Mouse (Mus musculus) liver, embryonic 16.5 days (tissue): ENCODE data around the gene Brd3os. TPM values are rescaled to one million over a fixed set of nuclear protein-coding genes. Genes with fewer than 3 reads are reported as not detected.

Experiments used
- ATAC-seq: fragments of 200-750 bp; cut with Nextera tagmentation; 2 replicates; pipeline ENCODE4 v1.8.0; 2017; ENCODE audit warnings: low read depth, mild to moderate bottlenecking, moderate number of reproducible peaks, moderate library complexity
- H3K27ac ChIP-seq: fragments of 300-500 bp; sonication (generic); 2 replicates; pipeline ENCODE4 v1.5.1; 2014; ENCODE audit warnings: mild to moderate bottlenecking, low read length
- H3K27me3 ChIP-seq: fragments of 300-500 bp; sonication (generic); 2 replicates; pipeline ENCODE4 v1.6.1; 2014; ENCODE audit warnings: low read depth, low read length, mixed read lengths; ENCODE audit not compliant: control insufficient read depth, insufficient read depth
- H3K36me3 ChIP-seq: fragments of 300-500 bp; sonication (generic); 2 replicates; pipeline ENCODE4 v1.6.1; 2014; ENCODE audit warnings: mild to moderate bottlenecking; ENCODE audit not compliant: control insufficient read depth, insufficient read depth
- H3K4me1 ChIP-seq: fragments of 300-500 bp; sonication (generic); 2 replicates; pipeline ENCODE4 v1.6.1; 2014; ENCODE audit warnings: low read depth, low read length, mixed read lengths; ENCODE audit not compliant: control insufficient read depth
- H3K4me2 ChIP-seq: fragments of 300-500 bp; sonication (generic); 2 replicates; pipeline ENCODE4 v1.6.1; 2014; ENCODE audit warnings: low read depth, low read length, mixed read lengths
- H3K4me3 ChIP-seq: fragments of 300-500 bp; sonication (generic); 2 replicates; pipeline ENCODE4 v1.5.1; 2014; ENCODE audit warnings: low read depth, mild to moderate bottlenecking, low read length
- H3K9ac ChIP-seq: fragments of 300-500 bp; sonication (generic); 2 replicates; pipeline ENCODE4 v1.6.1; 2014; ENCODE audit warnings: low read depth, low read length
- H3K9me3 ChIP-seq: fragments of 300-500 bp; sonication (generic); replicated peaks from 2 replicates; pipeline ENCODE4 v1.6.1; 2016; ENCODE audit warnings: low read length; ENCODE audit not compliant: control insufficient read depth
- WGBS: fragments of 180-500 bp; shearing (Covaris S2); extraction: QIAGEN DNeasy Blood & Tissue Kit; methylation state at CpG from one replicate; pipeline ENCODE4 v1.1.7; 2014; ENCODE audit not compliant: insufficient replicate concordance; 5-methylcytosine and 5-hydroxymethylcytosine counted together
- polyA plus RNA-seq: library from polyadenylated mRNA; unstranded; fragments of >200 nt; fragmentation: Nextera tagmentation; extraction: Ambion mirVana; gene quantifications from 2 replicates; pipeline ENCODE4 v1.2.1, GENCODE M21; 2015

Brd3os gene
- polyA plus RNA-seq, 1 experiment from 2014 or later = 0.67 TPM

- WGBS = 54% methylated on average over 5 of the region's 5 CpGs
- Histone ChIP-seq H3K27ac (no peak overlapping the region), H3K27me3 (no peaks in the 10 kb centered on the region), H3K4me2 (no peak overlapping the region), H3K4me1 (peaks cover 29% of the 10 kb centered on the region), H3K9ac (no peak overlapping the region), H3K9me3 (no peaks in the 10 kb centered on the region), H3K4me3 (no peak overlapping the region), H3K36me3 (no peaks in the 10 kb centered on the region)
- ATAC-seq = no peak
These were observed 35.2 kb upstream of the Brd3os start for GRCm38 (mm10) chr2:27406928-27407327.

- no peak overlapping the region for H3K4me3 ChIP-seq
- no peak overlapping the region for H3K27ac ChIP-seq
- H3K9ac ChIP-seq = no peak overlapping the region
- no peak for ATAC-seq
- H3K9me3 ChIP-seq = no peaks in the 10 kb centered on the region
- H3K27me3 ChIP-seq = no peaks in the 10 kb centered on the region
- H3K36me3 ChIP-seq = no peaks in the 10 kb centered on the region
- 50% methylated on average over 3 of the region's 3 CpGs for WGBS
- H3K4me1 ChIP-seq = peaks cover 37% of the 10 kb centered on the region
- H3K4me2 ChIP-seq = no peak overlapping the region
These were observed 33.9 kb upstream of the Brd3os start for GRCm38 (mm10) chr2:27408194-27408593.

- no peaks in the 10 kb centered on the region for H3K36me3 ChIP-seq
- H3K4me3 ChIP-seq = no peak overlapping the region
- no peaks in the 10 kb centered on the region for H3K9me3 ChIP-seq
- no peak overlapping the region for H3K9ac ChIP-seq
- ATAC-seq = peak; percentile 49; the same call in 1 of the 2 replicates
- H3K27me3 ChIP-seq = no peaks in the 10 kb centered on the region
- H3K4me1 ChIP-seq = peaks cover 41% of the 10 kb centered on the region
- peak overlapping the region; percentile 16; the same call in 1 of the 2 replicates for H3K27ac ChIP-seq
- peak overlapping the region; percentile 25 for H3K4me2 ChIP-seq
- WGBS = 52% methylated on average over 6 of the region's 6 CpGs
These were observed 31.5 kb upstream of the Brd3os start for GRCm38 (mm10) chr2:27410518-27411140.

GRCm38 (mm10) chr2:27411688-27412174 is 30.4 kb upstream of the Brd3os start:
- Histone ChIP-seq H3K9ac (no peak overlapping the region), H3K9me3 (no peaks in the 10 kb centered on the region), H3K4me1 (peaks cover 43% of the 10 kb centered on the region), H3K27me3 (no peaks in the 10 kb centered on the region), H3K4me2 (peak overlapping the region; percentile 33), H3K27ac (peak overlapping the region; percentile 73), H3K4me3 (peak overlapping the region; percentile 12; the same call in 1 of the 2 replicates), H3K36me3 (no peaks in the 10 kb centered on the region)
- peak; percentile 82 for ATAC-seq
- 12% methylated on average over 8 of the region's 8 CpGs for WGBS

- H3K4me1 ChIP-seq = peaks cover 47% of the 10 kb centered on the region
- H3K4me2 ChIP-seq = peak overlapping the region; percentile 33; the same call in 1 of the 2 replicates
- no peak overlapping the region for H3K4me3 ChIP-seq
- no peaks in the 10 kb centered on the region for H3K36me3 ChIP-seq
- no peak for ATAC-seq
- peak overlapping the region; percentile 73 for H3K27ac ChIP-seq
- WGBS = 35% methylated on average over 7 of the region's 7 CpGs
- no peak overlapping the region for H3K9ac ChIP-seq
- no peaks in the 10 kb centered on the region for H3K27me3 ChIP-seq
- H3K9me3 ChIP-seq = no peaks in the 10 kb centered on the region
These were observed 29.8 kb upstream of the Brd3os start for GRCm38 (mm10) chr2:27412245-27412800.

DNA sequence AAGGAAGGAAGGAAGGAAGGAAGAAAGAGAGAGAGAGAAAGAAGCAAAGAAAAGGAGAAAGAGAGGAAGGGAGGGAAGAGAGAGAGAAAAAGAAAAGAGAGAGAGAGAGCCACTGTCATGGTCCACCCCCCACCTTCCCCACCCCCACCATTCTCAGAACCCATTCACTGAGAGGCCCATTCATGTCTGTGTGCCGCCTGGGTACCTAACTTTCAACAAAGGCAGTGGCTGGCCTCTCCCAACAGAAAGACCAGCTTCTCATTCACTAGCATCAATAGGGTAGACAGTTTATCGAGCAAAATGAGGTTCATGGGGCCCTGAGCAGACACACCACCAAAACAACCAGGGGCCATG is 28.6 kb upstream of the Brd3os start:
- Histone ChIP-seq H3K4me1 (peaks cover 57% of the 10 kb centered on the region), H3K27ac (no peak overlapping the region), H3K4me3 (no peak overlapping the region), H3K9me3 (no peaks in the 10 kb centered on the region), H3K36me3 (no peaks in the 10 kb centered on the region), H3K27me3 (no peaks in the 10 kb centered on the region), H3K4me2 (no peak overlapping the region), H3K9ac (no peak overlapping the region)
- ATAC-seq = no peak
- WGBS = 50% methylated on average over 2 of the region's 2 CpGs

DNA sequence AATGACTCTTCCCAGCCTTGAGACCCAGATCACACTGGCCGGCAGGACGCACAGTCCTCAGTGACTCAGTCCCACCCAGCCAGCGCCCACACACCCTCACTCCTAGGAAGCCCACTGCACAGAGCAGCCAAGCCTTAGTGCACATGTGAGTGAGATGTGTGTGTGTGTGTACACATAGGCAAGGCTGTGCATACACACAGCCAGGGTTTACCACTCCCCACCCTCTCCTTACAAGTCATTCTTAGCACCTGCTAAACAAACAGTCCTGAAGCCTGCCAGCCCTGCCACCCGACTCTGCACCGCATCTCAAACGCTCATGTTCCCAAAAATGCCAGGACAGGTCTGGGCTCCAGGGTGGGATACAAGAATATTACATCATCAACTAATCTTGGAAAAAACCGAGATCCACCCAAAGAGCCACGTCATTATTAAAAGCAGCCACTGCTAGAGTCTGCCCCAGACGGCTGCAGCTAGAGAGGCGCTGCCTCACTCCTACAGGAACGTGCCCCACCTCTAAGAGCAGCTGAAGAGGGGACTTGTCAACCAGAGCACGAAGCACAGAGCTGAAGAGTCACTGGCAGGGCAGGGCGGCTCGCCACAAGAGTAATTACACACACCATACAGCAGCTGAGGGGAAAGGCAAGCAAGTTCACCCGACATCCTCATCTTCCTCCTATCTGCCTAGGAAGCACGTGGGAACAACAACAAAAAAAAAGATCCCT is 28.0 kb upstream of the Brd3os start:
- no peaks in the 10 kb centered on the region for H3K9me3 ChIP-seq
- peaks cover 60% of the 10 kb centered on the region for H3K4me1 ChIP-seq
- no peak overlapping the region for H3K27ac ChIP-seq
- WGBS = 36% methylated on average over 16 of the region's 16 CpGs
- no peak for ATAC-seq
- no peaks in the 10 kb centered on the region for H3K36me3 ChIP-seq
- H3K4me2 ChIP-seq = no peak overlapping the region
- H3K27me3 ChIP-seq = no peaks in the 10 kb centered on the region
- no peak overlapping the region for H3K9ac ChIP-seq
- no peak overlapping the region for H3K4me3 ChIP-seq

DNA sequence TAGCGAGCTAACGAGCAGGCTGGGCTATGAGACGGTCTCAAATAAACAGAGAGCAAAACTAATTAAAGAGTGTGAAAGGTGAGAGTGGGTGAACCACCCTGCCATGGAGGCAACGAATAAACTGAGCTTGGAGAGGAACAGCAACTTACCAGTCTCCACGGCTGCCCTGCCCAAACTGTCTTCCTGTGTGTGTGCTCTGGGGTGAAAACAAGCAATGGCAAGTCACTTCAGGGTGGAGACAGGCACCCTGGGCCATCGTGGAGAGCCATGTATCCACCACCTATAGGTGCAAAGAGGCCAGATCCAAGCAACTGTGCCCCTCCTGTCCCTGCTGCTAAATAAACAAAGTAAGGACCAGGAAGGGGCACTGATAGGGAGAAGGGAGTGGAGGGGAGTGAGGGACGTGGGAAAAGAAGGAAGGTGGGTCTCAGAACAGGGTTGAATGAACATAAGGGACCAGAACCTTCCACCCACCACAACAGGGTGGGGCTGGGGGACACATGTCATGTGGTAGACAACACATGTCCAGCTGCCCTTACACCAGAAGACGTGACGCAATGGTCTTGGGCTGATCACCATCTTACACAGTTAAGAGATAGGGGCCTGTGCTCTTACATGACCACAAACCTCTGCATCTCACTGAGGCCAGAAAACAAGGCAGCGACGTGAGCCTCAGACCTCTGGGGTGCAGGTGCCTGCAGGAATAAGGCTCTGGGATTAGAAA is 26.9 kb upstream of the Brd3os start:
- H3K4me1 ChIP-seq = peaks cover 65% of the 10 kb centered on the region
- no peak overlapping the region for H3K4me2 ChIP-seq
- no peaks in the 10 kb centered on the region for H3K27me3 ChIP-seq
- H3K4me3 ChIP-seq = no peak overlapping the region
- WGBS = 42% methylated on average over 11 of the region's 11 CpGs
- ATAC-seq = no peak
- H3K27ac ChIP-seq = no peak overlapping the region; the same call in 1 of the 2 replicates
- H3K9me3 ChIP-seq = no peaks in the 10 kb centered on the region
- H3K36me3 ChIP-seq = no peaks in the 10 kb centered on the region
- H3K9ac ChIP-seq = no peak overlapping the region
